Mouse (Mus musculus) erythroblast, embryonic 14.5 days (primary cell): Measurements from ENCODE around the gene Cfap126.

Experiments
- GATA1 ChIP-seq: IDR thresholded peaks from 2 replicates; pipeline ENCODE4 v1.6.1; 2012; ENCODE audit warnings: low read length, inconsistent platforms, mixed read lengths
- TAL1 ChIP-seq: IDR thresholded peaks from 3 replicates; pipeline ENCODE4 v1.6.1; 2012; ENCODE audit warnings: low read length, inconsistent platforms, mixed read lengths

- TF ChIP-seq TAL1: no peak
- TF ChIP-seq GATA1: no peak
These were observed 19.3 kb upstream of the Cfap126 start for GRCm38 (mm10) chr1:171094424-171094823.
